Mouse (Mus musculus) left cerebral cortex, adult 2 months (tissue): ENCODE measurements around the gene Map3k13. TPM values are rescaled to one million over a fixed set of nuclear protein-coding genes. Genes with fewer than 3 reads are reported as not detected.

Experiments used
- DNase-seq, 2 experiments: peaks; one replicate each; pipeline ENCODE4 v3.0.0; 2021 to 2022; ENCODE audit warnings: low spot score in 2 of 2, mixed read lengths in 1 of 2; ENCODE audit errors: extremely low spot score in 1 of 2
- H3K27ac ChIP-seq: fragments of 200-600 bp; 2 replicates; pipeline ENCODE4 v1.8.1; 2022
- H3K4me3 ChIP-seq: fragments of 200-600 bp; 2 replicates; pipeline ENCODE4 v1.8.1; 2022
- CTCF ChIP-seq: fragments of 200-600 bp; IDR thresholded peaks from 2 replicates; pipeline ENCODE4 v1.8.1; 2022; ENCODE audit warnings: antibody characterized with exemption, mild to moderate bottlenecking, moderate library complexity
- intact Hi-C: fragments of 180-260 bp; cut with DNase I; formaldehyde crosslinking; loops from one replicate; pipeline ENCODE4 v1.15.1; 2025
- total RNA-seq, 2 experiments: library from RNA; stranded (reverse); gene quantifications; 2 replicates each; pipeline ENCODE4 v1.2.3; 2021

The Map3k13 gene
- total RNA-seq, 2 experiments from 2014 or later = 15.3 to 19.0 TPM

GRCm38 (mm10) chr16:21946761-21947715 is 152.9 kb downstream of the Map3k13 start, which contains the start of gene Tmem41a:
Gene Tmem41a, minus strand, starts transcription at chr16:21947552.
- intact Hi-C loops = no loop called here
- Histone ChIP-seq H3K4me3 (peak within 1 kb of the TSS; percentile 63), H3K27ac (peak within 1 kb of the TSS; percentile 73)
- peak; percentile 15 for TF ChIP-seq CTCF
- peak; percentile 90 to 92 for DNase-seq

GRCm38 (mm10) chr16:21955591-21955990 is 161.4 kb downstream of the Map3k13 start:
- no peak for DNase-seq
- H3K27ac ChIP-seq = no peak overlapping the region
- TF ChIP-seq CTCF = no peak
- intact Hi-C loops = no loop called here
- no peak overlapping the region for H3K4me3 ChIP-seq

- H3K27ac ChIP-seq = no peak overlapping the region
- DNase-seq = no peak
- TF ChIP-seq CTCF = no peak
- intact Hi-C loops = no loop called here
- H3K4me3 ChIP-seq = no peak overlapping the region
Observed at GRCm38 (mm10) chr16:21965576-21965975, 171.4 kb downstream of the Map3k13 start.

GRCm38 (mm10) chr16:21969874-21970273 is 175.7 kb downstream of the Map3k13 start:
- DNase-seq = no peak
- no peak for TF ChIP-seq CTCF
- Histone ChIP-seq H3K4me3 (no peak overlapping the region), H3K27ac (no peak overlapping the region)
- intact Hi-C loops = no loop called here

- Histone ChIP-seq H3K4me3 (no peak overlapping the region), H3K27ac (no peak overlapping the region)
- TF ChIP-seq CTCF = no peak
- intact Hi-C loops = no loop called here
- DNase-seq = no peak
Observed at GRCm38 (mm10) chr16:21970536-21970935, 176.4 kb downstream of the Map3k13 start.

GRCm38 (mm10) chr16:21971446-21971845 is 177.3 kb downstream of the Map3k13 start:
- no peak for TF ChIP-seq CTCF
- H3K4me3 ChIP-seq = no peak overlapping the region
- DNase-seq = no peak
- intact Hi-C loops = no loop called here
- H3K27ac ChIP-seq = no peak overlapping the region

- no peak overlapping the region for H3K27ac ChIP-seq
- TF ChIP-seq CTCF = no peak
- H3K4me3 ChIP-seq = no peak overlapping the region
- intact Hi-C loops = no loop called here
- no peak for DNase-seq
Observed at GRCm38 (mm10) chr16:21976203-21976602, 182.1 kb downstream of the Map3k13 start.

- no peak overlapping the region for H3K4me3 ChIP-seq
- no peak overlapping the region for H3K27ac ChIP-seq
- no peak for DNase-seq
- TF ChIP-seq CTCF = no peak
- intact Hi-C loops = no loop called here
Observed at GRCm38 (mm10) chr16:21977347-21977746, 183.2 kb downstream of the Map3k13 start.

Other genes with a start within 250 kb of the Map3k13 start
- gene 2510009E07Rik, start 99.7 kb upstream of the Map3k13 start, total RNA-seq = 10 to 100 TPM; 47.8 to 56.5 TPM
- gene Ehhadh, start 6.5 kb upstream of the Map3k13 start, total RNA-seq = 1 to 10 TPM; 1.3 to 2.0 TPM
- 10 to 100 TPM; 14.0 TPM for gene Tmem41a, start 153.2 kb downstream of the Map3k13 start, total RNA-seq
- under 1 TPM in 1 of 2 experiments, not detected in 1; 0.16 TPM for gene Liph, start 201.3 kb downstream of the Map3k13 start, total RNA-seq
- gene Senp2, start 215.1 kb downstream of the Map3k13 start, total RNA-seq = 100 to 1,000 TPM in 1 of 2 experiments, 10 to 100 TPM in 1; 94.9 to 100 TPM